Mouse (Mus musculus) intestine, embryonic 14.5 days (tissue): ENCODE results near the gene Taf10. TPM values are rescaled to one million over a fixed set of nuclear protein-coding genes. Genes with fewer than 3 reads are reported as not detected.
"Not testable (repeated sequence)": the region's sequence is repeated elsewhere in the genome, so short reads cannot be mapped to it uniquely, and the experiment has no call there.

ENCODE experiments used
- ATAC-seq: fragments of 200-750 bp; cut with Nextera tagmentation; replicated peaks from 2 replicates; pipeline ENCODE4 v1.8.0; 2017; ENCODE audit warnings: low read depth, moderate number of reproducible peaks, moderate TSS enrichment, moderate library complexity; ENCODE audit not compliant: low FRiP score, low TSS enrichment
- DNase-seq: peaks from one replicate; pipeline ENCODE4 v3.0.0-alpha.2; 2018; ENCODE audit warnings: low spot score
- H3K27ac ChIP-seq: fragments of 300-500 bp; sonication (generic); 2 replicates; pipeline ENCODE4 v1.5.1; 2014; ENCODE audit warnings: low read depth, mild to moderate bottlenecking, control low read depth
- H3K27me3 ChIP-seq: fragments of 300-500 bp; sonication (generic); replicated peaks from 2 replicates; pipeline ENCODE4 v1.6.1; 2014; ENCODE audit warnings: low read length, control low read depth; ENCODE audit not compliant: control insufficient read depth, insufficient read depth
- H3K36me3 ChIP-seq: fragments of 300-500 bp; sonication (generic); 2 replicates; pipeline ENCODE4 v1.6.1; 2014; ENCODE audit warnings: low read length, control low read depth; ENCODE audit not compliant: control insufficient read depth, insufficient read depth
- H3K4me1 ChIP-seq: fragments of 300-500 bp; sonication (generic); replicated peaks from 2 replicates; pipeline ENCODE4 v1.6.1; 2014; ENCODE audit warnings: low read length, control low read depth, mixed read lengths; ENCODE audit not compliant: control insufficient read depth, insufficient read depth
- H3K4me2 ChIP-seq: fragments of 300-500 bp; sonication (generic); 2 replicates; pipeline ENCODE4 v1.6.1; 2014; ENCODE audit warnings: low read length
- H3K4me3 ChIP-seq: fragments of 300-500 bp; sonication (generic); 2 replicates; pipeline ENCODE4 v1.5.1; 2014; ENCODE audit warnings: low read depth, low read length, control low read depth, mixed read lengths
- H3K9ac ChIP-seq: fragments of 300-500 bp; sonication (generic); 2 replicates; pipeline ENCODE4 v1.6.1; 2014; ENCODE audit warnings: mild to moderate bottlenecking, low read length
- H3K9me3 ChIP-seq: fragments of 300-500 bp; sonication (generic); 2 replicates; pipeline ENCODE4 v1.6.1; 2016; ENCODE audit warnings: low read length, control low read depth; ENCODE audit not compliant: control insufficient read depth
- WGBS: fragments of 180-500 bp; shearing (Covaris S2); extraction: QIAGEN DNeasy Blood & Tissue Kit; methylation state at CpG from one replicate; pipeline ENCODE4 v1.1.7; 2014; 5-methylcytosine and 5-hydroxymethylcytosine counted together
- polyA plus RNA-seq: library from polyadenylated mRNA; unstranded; fragments of >200 nt; fragmentation: Nextera tagmentation; extraction: Ambion mirVana; gene quantifications from 2 replicates; pipeline ENCODE4 v1.2.1, GENCODE M21; 2014

Gene Taf10
- polyA plus RNA-seq, 1 experiment from 2014 or later, result 185 TPM

DNA sequence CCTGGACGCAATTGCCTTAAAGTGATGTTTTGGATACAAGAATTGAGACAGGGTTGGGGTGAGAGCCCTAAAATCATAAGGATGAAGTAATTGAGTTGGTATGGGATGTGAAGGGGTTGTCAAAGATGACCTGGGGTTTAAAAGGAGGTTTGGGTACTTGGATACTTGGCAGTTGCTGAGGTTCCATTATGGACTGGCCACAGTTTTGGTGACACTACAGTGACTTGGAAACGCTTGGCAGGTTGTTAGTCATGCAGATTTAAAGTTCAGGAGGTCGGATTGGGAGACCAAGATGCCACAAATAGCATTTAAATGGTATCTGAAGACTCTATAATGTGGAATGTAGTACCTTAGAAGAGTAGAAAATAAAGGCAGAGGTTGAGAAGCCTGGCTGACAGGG, 6.5 kb downstream of the Taf10 start:
- Histone ChIP-seq H3K9me3 (no peaks in the 10 kb centered on the region), H3K27ac (peak overlapping the region; percentile 88; the same call in 1 of the 2 replicates), H3K4me3 (peak overlapping the region; percentile 96), H3K9ac (peak overlapping the region; percentile 88), H3K36me3 (peaks cover 54% of the 10 kb centered on the region), H3K27me3 (no peaks in the 10 kb centered on the region), H3K4me2 (peak overlapping the region; percentile 73), H3K4me1 (peaks cover 23% of the 10 kb centered on the region)
- ATAC-seq, result no peak
- WGBS, result 20% methylated on average over 3 of the region's 3 CpGs
- no peak for DNase-seq

DNA sequence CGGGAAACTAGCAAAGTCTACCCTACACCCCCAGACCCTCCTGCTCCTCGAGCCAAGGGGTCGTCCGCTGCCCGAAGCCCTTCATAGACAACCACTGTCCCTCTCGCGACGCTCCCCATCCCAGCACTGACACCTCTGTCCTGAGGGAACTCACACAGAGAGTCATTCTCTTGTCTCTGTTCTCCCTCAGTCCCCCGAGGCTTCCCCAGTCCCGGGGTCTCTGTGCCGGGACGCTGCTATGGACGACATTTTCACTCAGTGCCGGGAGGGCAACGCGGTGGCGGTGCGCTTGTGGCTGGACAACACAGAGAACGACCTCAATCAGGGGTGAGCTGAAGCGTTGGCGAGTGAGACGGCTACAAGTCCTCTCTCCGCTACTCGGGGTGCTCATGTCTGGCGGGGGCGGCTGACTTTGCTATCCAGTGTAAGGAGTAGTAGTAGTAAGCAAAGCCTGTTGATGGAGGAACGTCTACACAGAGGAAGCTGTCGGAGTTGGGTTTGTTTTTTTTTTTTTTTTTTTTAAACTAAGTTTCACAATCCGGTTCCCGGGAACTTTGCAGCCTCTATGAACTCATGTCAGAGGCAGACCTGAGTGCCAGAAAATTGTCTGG, 7.1 kb downstream of the Taf10 start, which contains the start of gene Rrp8:
TSS of gene Rrp8 (minus strand) at position 475 of the 611 bp plus-strand sequence.
- Histone ChIP-seq H3K4me2 (peak within 1 kb of the TSS; percentile 73), H3K4me3 (peak within 1 kb of the TSS; percentile 96), H3K9me3 (no peaks in the 10 kb centered on the region), H3K9ac (peak within 1 kb of the TSS; percentile 88), H3K27me3 (no peaks in the 10 kb centered on the region), H3K27ac (peak within 1 kb of the TSS; percentile 94), H3K4me1 (peaks cover 23% of the 10 kb centered on the region), H3K36me3 (peaks cover 54% of the 10 kb centered on the region)
- no peak for ATAC-seq
- no peak for DNase-seq
- WGBS, result under 1% methylated on average over 29 of the region's 30 CpGs

DNA sequence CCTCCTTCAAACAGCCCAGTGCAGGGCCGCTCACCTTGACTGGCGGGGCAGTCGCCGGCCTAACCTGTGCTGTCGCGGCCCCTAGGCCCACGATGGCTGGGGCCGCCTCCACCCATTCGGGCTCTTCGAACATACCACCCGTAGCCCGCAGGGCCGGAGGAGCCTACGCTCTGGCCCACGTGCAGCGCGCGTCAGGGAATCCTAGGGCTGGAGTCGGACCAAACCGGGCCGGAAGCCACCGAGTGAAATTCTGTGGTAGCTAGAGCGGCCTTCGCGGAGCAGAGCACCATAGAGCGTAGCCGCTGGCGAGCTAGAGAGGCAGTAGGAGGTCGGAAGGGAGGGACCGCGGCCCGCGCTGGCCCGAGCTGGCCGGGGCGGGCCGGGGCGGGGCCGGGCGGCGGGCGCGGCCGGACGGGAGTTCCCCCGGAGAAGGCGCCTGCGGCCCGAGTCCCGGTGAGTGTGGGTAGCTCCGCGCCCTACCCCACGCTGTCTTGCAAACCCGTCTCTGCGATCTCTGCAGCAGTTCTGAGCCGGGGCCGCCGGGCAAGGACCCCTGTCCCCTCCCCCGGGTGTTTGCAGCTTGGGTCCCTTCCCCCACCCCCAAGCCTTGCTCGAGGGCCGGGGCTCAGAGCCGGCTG, 7.8 kb downstream of the Taf10 start, which contains the start of gene Ilk:
TSS of gene Ilk (plus strand) at position 329 of the 638 bp plus-strand sequence.
- no peaks in the 10 kb centered on the region for H3K9me3 ChIP-seq
- WGBS, result under 1% methylated on average over 50 of the region's 62 CpGs
- H3K4me2 ChIP-seq, result peak within 1 kb of the TSS; percentile 73
- H3K36me3 ChIP-seq, result peaks cover 54% of the 10 kb centered on the region
- ATAC-seq (peak; percentile 98), DNase-seq (peak; percentile 93)
- peaks cover 23% of the 10 kb centered on the region for H3K4me1 ChIP-seq
- peak within 1 kb of the TSS; percentile 88 for H3K27ac ChIP-seq
- H3K27me3 ChIP-seq, result no peaks in the 10 kb centered on the region
- peak within 1 kb of the TSS; percentile 88 for H3K9ac ChIP-seq
- H3K4me3 ChIP-seq, result peak within 1 kb of the TSS; percentile 96

DNA sequence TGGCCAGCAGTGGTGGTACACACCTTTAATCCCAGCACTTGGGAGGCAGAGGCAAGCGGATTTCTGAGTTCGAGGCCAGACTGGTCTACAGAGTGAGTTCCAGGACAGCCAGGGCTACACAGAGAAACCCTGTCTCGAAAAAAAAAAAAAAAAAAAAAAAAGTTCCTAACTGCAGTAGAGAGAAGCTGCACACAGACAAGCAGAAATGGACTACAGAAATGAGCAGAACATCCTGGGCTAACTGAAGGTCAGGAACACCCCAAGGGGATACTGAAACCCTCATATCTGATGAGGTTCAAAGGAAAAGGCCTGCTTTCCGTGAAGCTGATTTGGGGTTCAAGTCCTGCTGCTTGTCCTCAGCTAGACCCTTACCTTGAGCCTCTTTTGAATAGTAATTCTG, 8.7 kb downstream of the Taf10 start:
- not testable (repeated sequence) for DNase-seq, H3K27me3 ChIP-seq, H3K9me3 ChIP-seq, ATAC-seq
- peak overlapping the region; percentile 73 for H3K4me2 ChIP-seq
- peak overlapping the region; percentile 82 for H3K27ac ChIP-seq
- H3K9ac ChIP-seq, result peak overlapping the region; percentile 88
- H3K4me1 ChIP-seq, result peaks cover 23% of the 10 kb centered on the region
- H3K4me3 ChIP-seq, result peak overlapping the region; percentile 96
- 44% methylated on average over 4 of the region's 4 CpGs for WGBS
- H3K36me3 ChIP-seq, result peaks cover 54% of the 10 kb centered on the region

DNA sequence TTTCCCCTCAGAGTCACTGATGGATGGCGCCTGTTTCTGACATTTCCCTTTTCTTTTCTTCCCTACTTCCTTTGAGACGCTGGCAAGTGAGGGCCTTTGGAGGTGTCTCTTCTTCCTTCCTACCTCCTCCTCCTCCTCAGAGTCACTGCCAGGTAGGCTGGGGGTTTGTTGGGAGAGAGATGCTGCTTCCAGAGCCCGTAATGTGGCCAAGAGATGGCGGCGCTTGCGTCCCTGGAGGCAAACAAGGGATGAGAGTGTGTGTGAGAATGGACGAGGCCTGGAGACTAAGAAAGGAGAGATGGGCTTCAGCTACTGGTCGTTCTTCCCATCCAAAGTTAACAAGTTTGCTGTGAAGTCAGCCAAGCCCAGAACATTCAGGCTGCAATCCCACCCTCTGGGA, 9.3 kb downstream of the Taf10 start:
- ATAC-seq (no peak), DNase-seq (no peak)
- Histone ChIP-seq H3K4me2 (peak overlapping the region; percentile 73; the same call in 1 of the 2 replicates), H3K9me3 (no peaks in the 10 kb centered on the region), H3K36me3 (peaks cover 53% of the 10 kb centered on the region), H3K27ac (no peak overlapping the region), H3K4me1 (peaks cover 23% of the 10 kb centered on the region), H3K4me3 (no peak overlapping the region), H3K27me3 (no peaks in the 10 kb centered on the region), H3K9ac (no peak overlapping the region)
- 80% methylated on average over 8 of the region's 8 CpGs for WGBS

DNA sequence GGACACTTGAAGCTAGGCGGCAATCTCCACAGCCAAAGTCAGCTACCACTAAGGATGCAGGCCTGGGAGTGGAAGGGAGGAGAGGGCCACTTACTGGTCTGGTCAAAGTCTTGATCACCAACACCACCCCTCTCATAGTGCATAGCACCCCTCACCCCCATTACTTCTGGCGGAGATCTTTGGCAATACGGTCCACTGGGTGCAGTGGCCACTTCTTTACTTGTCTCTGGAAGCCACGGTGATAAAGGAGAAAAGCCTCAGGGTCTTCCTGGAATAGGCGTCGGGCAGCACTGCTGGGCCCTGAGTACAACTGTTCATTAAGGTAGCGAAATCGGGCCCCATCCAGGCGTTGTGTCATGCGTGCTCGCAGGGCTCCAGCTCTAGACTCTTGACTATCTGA, 10.3 kb downstream of the Taf10 start:
- Histone ChIP-seq H3K4me1 (peaks cover 16% of the 10 kb centered on the region), H3K4me3 (no peak overlapping the region), H3K27me3 (no peaks in the 10 kb centered on the region), H3K27ac (no peak overlapping the region), H3K9me3 (no peaks in the 10 kb centered on the region), H3K9ac (no peak overlapping the region), H3K4me2 (no peak overlapping the region), H3K36me3 (peaks cover 56% of the 10 kb centered on the region)
- no peak for DNase-seq
- WGBS, result 97% methylated on average over 11 of the region's 11 CpGs
- no peak for ATAC-seq

DNA sequence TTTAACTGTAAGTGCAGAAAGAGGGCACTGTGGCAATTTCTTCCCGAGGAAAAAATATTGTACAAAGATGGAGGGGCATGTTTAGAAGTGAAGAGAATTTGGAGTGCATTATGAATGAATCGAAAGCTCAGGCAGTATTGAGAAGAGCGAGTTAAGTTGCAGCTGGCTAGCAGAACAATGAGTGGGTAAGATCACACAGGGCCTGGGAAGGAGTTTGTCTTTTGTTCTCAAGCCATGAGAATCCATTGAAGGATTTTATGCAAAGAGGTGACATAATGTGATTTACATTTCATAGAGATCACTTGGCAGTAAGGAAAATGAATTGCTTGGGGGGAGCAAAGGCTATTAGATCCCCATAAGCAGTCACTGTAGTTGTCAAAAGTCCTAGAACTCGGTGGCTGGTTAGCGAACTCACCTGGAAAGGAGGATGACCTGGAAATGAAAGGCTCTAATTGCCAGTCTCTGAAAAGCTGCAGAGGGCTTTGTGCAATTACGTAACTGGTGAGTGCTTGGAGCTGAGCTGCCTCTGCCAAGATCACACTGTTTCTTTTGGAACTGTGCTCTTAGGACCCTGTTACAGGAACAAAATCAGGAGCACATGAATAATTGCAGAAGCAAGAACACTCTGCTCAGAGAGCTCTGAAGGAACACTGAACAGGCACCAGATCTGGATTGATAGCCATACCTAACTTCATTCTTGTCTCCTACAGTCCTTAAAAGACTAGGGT, 15.3 kb downstream of the Taf10 start:
- no peaks in the 10 kb centered on the region for H3K9me3 ChIP-seq
- H3K36me3 ChIP-seq, result peaks cover 53% of the 10 kb centered on the region
- no peaks in the 10 kb centered on the region for H3K4me1 ChIP-seq
- 90% methylated on average over 6 of the region's 6 CpGs for WGBS
- DNase-seq, result no peak
- no peaks in the 10 kb centered on the region for H3K27me3 ChIP-seq
- no peak overlapping the region for H3K4me2 ChIP-seq
- H3K27ac ChIP-seq, result no peak overlapping the region
- ATAC-seq, result no peak
- no peak overlapping the region for H3K9ac ChIP-seq
- H3K4me3 ChIP-seq, result no peak overlapping the region

DNA sequence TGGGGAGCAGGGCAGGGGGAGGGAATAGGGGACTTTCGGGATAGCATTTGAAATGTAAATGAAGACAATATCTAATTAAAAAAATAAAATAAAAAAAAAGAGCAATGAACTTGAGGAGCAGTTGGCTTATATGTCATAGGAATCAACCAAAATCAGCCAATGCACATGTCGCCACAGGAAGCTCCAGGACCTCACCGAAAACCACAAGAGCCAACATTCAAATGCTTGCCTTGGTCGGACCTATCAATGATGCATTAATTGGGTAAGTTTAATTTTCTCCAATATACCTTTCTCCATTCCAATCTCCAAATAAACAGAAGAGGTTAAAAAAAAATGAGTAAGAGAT, 17.2 kb downstream of the Taf10 start:
- Histone ChIP-seq H3K9ac (no peak overlapping the region), H3K27ac (no peak overlapping the region), H3K4me3 (no peak overlapping the region), H3K36me3 (peaks cover 34% of the 10 kb centered on the region), H3K9me3 (no peaks in the 10 kb centered on the region), H3K4me1 (no peaks in the 10 kb centered on the region), H3K4me2 (no peak overlapping the region), H3K27me3 (no peaks in the 10 kb centered on the region)
- no peak for ATAC-seq
- DNase-seq, result no peak
- WGBS, result 92% methylated on average over 4 of the region's 4 CpGs
